Mouse (Mus musculus) myocyte (in vitro differentiated cells): Measurements from ENCODE around the gene Prpf6.

Experiments used
- CEBPB ChIP-seq: IDR thresholded peaks from 2 replicates; pipeline ENCODE4 v1.6.1; 2011; ENCODE audit warnings: mild to moderate bottlenecking, moderate library complexity; ENCODE audit not compliant: poor library complexity, insufficient read depth, severe bottlenecking
- E2F4 ChIP-seq: IDR thresholded peaks from one replicate; pipeline ENCODE4 v1.6.1; 2011; ENCODE audit warnings: mild to moderate bottlenecking, control low read depth, moderate library complexity; ENCODE audit not compliant: insufficient read depth
- MAX ChIP-seq: IDR thresholded peaks from one replicate; pipeline ENCODE4 v1.6.1; 2011; ENCODE audit warnings: low read depth, mild to moderate bottlenecking, control low read depth
- MYOD1 ChIP-seq, 3 experiments: IDR thresholded peaks; one replicate each; pipeline ENCODE4 v1.6.1; 2011; ENCODE audit warnings: control low read depth in 2 of 3, low read depth in 2 of 3, mild to moderate bottlenecking in 2 of 3, moderate library complexity in 1 of 3; ENCODE audit not compliant: insufficient read length in 2 of 3, control insufficient read depth in 1 of 3
- MYOG ChIP-seq, 3 experiments: IDR thresholded peaks; one replicate each; pipeline ENCODE4 v1.6.1; 2011; ENCODE audit warnings: control low read depth in 2 of 3, low read depth in 2 of 3, mild to moderate bottlenecking in 2 of 3; ENCODE audit not compliant: insufficient read length in 2 of 3, control insufficient read depth in 1 of 3, insufficient read depth in 1 of 3
- POLR2A ChIP-seq: IDR thresholded peaks from one replicate; pipeline ENCODE4 v1.6.1; 2011; ENCODE audit warnings: low read depth, mild to moderate bottlenecking, control low read depth, moderate library complexity; ENCODE audit not compliant: insufficient read length
- POLR2AphosphoS2 ChIP-seq: IDR thresholded peaks from one replicate; pipeline ENCODE4 v1.6.1; 2011; ENCODE audit warnings: low read depth, control low read depth; ENCODE audit not compliant: insufficient read length
- REST ChIP-seq: IDR thresholded peaks from one replicate; pipeline ENCODE4 v1.6.1; 2011; ENCODE audit warnings: mild to moderate bottlenecking, control low read depth, moderate library complexity; ENCODE audit not compliant: insufficient read depth, insufficient read length
- TCF12 ChIP-seq: IDR thresholded peaks from one replicate; pipeline ENCODE4 v1.6.1; 2011; ENCODE audit warnings: mild to moderate bottlenecking, control low read depth; ENCODE audit not compliant: poor library complexity, insufficient read depth, severe bottlenecking
- TCF3 ChIP-seq: IDR thresholded peaks from one replicate; pipeline ENCODE4 v1.6.1; 2011; ENCODE audit warnings: low read depth, control low read depth; ENCODE audit not compliant: insufficient read length
- USF1 ChIP-seq: IDR thresholded peaks from one replicate; pipeline ENCODE4 v1.6.1; 2011; ENCODE audit warnings: low read depth, mild to moderate bottlenecking, control low read depth, moderate library complexity

DNA sequence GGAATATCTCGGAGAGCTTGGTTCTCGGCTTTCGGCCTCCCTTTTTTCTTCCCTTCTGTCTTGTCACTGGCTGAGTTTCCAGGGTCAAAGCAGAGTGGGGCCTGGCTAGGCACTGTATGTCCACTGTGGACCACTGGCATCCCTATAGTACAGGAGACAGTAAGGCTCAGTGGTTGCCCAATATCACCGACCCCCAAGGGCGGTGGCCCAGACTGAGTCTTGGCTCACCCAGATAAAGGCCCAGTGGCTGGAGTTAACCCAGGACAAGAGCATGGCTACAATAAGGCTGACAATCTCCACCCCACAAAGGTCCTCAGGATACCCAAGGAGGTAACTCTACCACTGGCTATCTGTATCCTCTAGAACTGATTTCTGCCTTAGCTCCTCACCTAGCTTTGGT, 1.2 kb upstream of the Prpf6 start:
- no peak for TF ChIP-seq POLR2A
- no peak for TF ChIP-seq MAX
- no peak for TF ChIP-seq CEBPB
- no peak for TF ChIP-seq TCF12
- TF ChIP-seq USF1: no peak
- TF ChIP-seq POLR2AphosphoS2: no peak
- no peak for TF ChIP-seq TCF3
- no peak for TF ChIP-seq REST
- no peak for TF ChIP-seq MYOD1 (IDR thresholded peaks at IDR 0.05; ENCODE audit: control insufficient read depth in 1 of 3, insufficient read length in 2 of 3, low read depth in 2 of 3)
- TF ChIP-seq E2F4: no peak
- no peak for TF ChIP-seq MYOG (IDR thresholded peaks at IDR 0.05; ENCODE audit: control insufficient read depth in 1 of 3, insufficient read depth in 1 of 3, insufficient read length in 2 of 3, low read depth in 2 of 3)
